Mouse (Mus musculus): ENCODE measurements around the gene Gstt3.

- no peak for TF ChIP-seq RAD21 (IDR thresholded peaks at IDR 0.05; ENCODE audit: low read depth, low read length)
- TF ChIP-seq CTCF (conservative IDR thresholded peaks at IDR 0.05 in 1 of 2, IDR thresholded peaks at IDR 0.05 in 1 of 2; ENCODE audit: low read depth in 2 of 2, low read length in 2 of 2), result no peak
- TF ChIP-seq POLR2A (IDR thresholded peaks at IDR 0.05; ENCODE audit: low read depth, low read length), result no peak
- no peak for TF ChIP-seq TCF12 (IDR thresholded peaks at IDR 0.05; ENCODE audit: low read depth, low read length)
- TF ChIP-seq E2F4 (IDR thresholded peaks at IDR 0.05; ENCODE audit: insufficient replicate concordance, low read depth, low read length), result no peak
- TF ChIP-seq ZNF384 (IDR thresholded peaks at IDR 0.05; ENCODE audit: low read depth, low read length), result no peak
- no peak for TF ChIP-seq POLR2AphosphoS2 (IDR thresholded peaks at IDR 0.05; ENCODE audit: low read depth, low read length)
- TF ChIP-seq MAFK (IDR thresholded peaks at IDR 0.05; ENCODE audit: insufficient replicate concordance, low read length), result no peak
- TF ChIP-seq MEF2A (IDR thresholded peaks at IDR 0.05; ENCODE audit: borderline replicate concordance, low read depth, low read length), result no peak
- no peak for TF ChIP-seq EP300 (IDR thresholded peaks at IDR 0.05; ENCODE audit: low read length)
- no peak for TF ChIP-seq NRF1 (IDR thresholded peaks at IDR 0.05; ENCODE audit: low read depth, low read length)
Observed at GRCm38 (mm10) chr10:75740866-75741265, 40.3 kb downstream of the Gstt3 start.
